Mouse (Mus musculus) hematopoietic stem cell, adult 5-6 weeks (primary cell): ENCODE measurements around the gene Mup12. TPM values are rescaled to one million over a fixed set of nuclear protein-coding genes. Genes with fewer than 3 reads are reported as not detected.
"Not testable (repeated sequence)": the region's sequence is repeated elsewhere in the genome, so short reads cannot be mapped to it uniquely, and the experiment has no call there.

Experiments used
- ATAC-seq, 2 experiments: fragments of 125-278 bp in 1 of 2; replicated peaks in 1 of 2; 2 replicates each; pipeline ENCODE4 v1.8.0; 2016 to 2017; ENCODE audit warnings: inconsistent platforms in 2 of 2, mild to moderate bottlenecking in 2 of 2, moderate number of reproducible peaks in 2 of 2, low read depth in 1 of 2, moderate TSS enrichment in 1 of 2; ENCODE audit not compliant: low FRiP score in 2 of 2, poor library complexity in 2 of 2, severe bottlenecking in 2 of 2, insufficient read depth in 1 of 2, low TSS enrichment in 1 of 2
- total RNA-seq: library from RNA; stranded (forward); fragments of 172-1452, 232-1000 nt; gene quantifications from 2 replicates; pipeline ENCODE4 v1.2.3, GENCODE M21; 2017

Gene Mup12
- total RNA-seq = not detected in 2 replicates

GRCm38 (mm10) chr4:60741226-60741625, at the start of gene Mup12:
Gene Mup12, minus strand, starts transcription at chr4:60741326.
- not testable (repeated sequence) for ATAC-seq

Other genes with a start within 250 kb of the Mup12 start
- not detected in 2 replicates for gene Mup1, start 239.4 kb downstream of the Mup12 start, total RNA-seq
- gene Mup10, start 159.1 kb downstream of the Mup12 start, total RNA-seq = not detected in 2 replicates
- gene Mup11, start 78.9 kb downstream of the Mup12 start, total RNA-seq = not detected in 2 replicates
- gene Mup22, start 80.1 kb upstream of the Mup12 start, total RNA-seq = not detected in 2 replicates